Mouse (Mus musculus) brain, embryonic 14.5 days (tissue): ENCODE results near the gene Agbl1. TPM values are rescaled to one million over a fixed set of nuclear protein-coding genes. Genes with fewer than 3 reads are reported as not detected.
"Not testable (repeated sequence)": the region's sequence is repeated elsewhere in the genome, so short reads cannot be mapped to it uniquely, and the experiment has no call there.

Source experiments
- DNase-seq: peaks from one replicate; pipeline ENCODE4 v3.0.0-alpha.2; 2011; ENCODE audit warnings: low read depth
- CTCF ChIP-seq: fragments of 200-500 bp; IDR thresholded peaks from 2 replicates; pipeline ENCODE4 v1.5.1; 2012; ENCODE audit warnings: inconsistent platforms, mild to moderate bottlenecking, moderate library complexity, borderline replicate concordance; ENCODE audit not compliant: insufficient read depth, insufficient read length; ENCODE audit errors: extremely low read depth
- POLR2A ChIP-seq: fragments of 200-500 bp; IDR thresholded peaks from 2 replicates; pipeline ENCODE4 v1.6.1; 2012; ENCODE audit warnings: mild to moderate bottlenecking, inconsistent platforms, borderline replicate concordance; ENCODE audit not compliant: poor library complexity, insufficient read depth, insufficient read length, severe bottlenecking; ENCODE audit errors: extremely low read depth
- polyA plus RNA-seq: library from polyadenylated mRNA; depleted of rRNA; stranded (reverse); fragments of >200 nt; gene quantifications from 2 replicates; pipeline ENCODE4 v1.2.3, GENCODE M21; 2012

The Agbl1 gene
- polyA plus RNA-seq, 1 experiment = 0.18 TPM

GRCm38 (mm10) chr7:76674856-76675255 is 445.2 kb downstream of the Agbl1 start:
- TF ChIP-seq POLR2A = no peak
- no peak for TF ChIP-seq CTCF
- DNase-seq = peak; percentile 75

- TF ChIP-seq CTCF (no peak), POLR2A (no peak)
- DNase-seq = peak; percentile 45
Measured at GRCm38 (mm10) chr7:76701224-76701623, 471.5 kb downstream of the Agbl1 start.

- DNase-seq = not testable (repeated sequence)
Measured at GRCm38 (mm10) chr7:76732220-76732619, 502.5 kb downstream of the Agbl1 start.

- no peak for TF ChIP-seq POLR2A
- TF ChIP-seq CTCF = no peak
- peak; percentile 23 for DNase-seq
Measured at GRCm38 (mm10) chr7:76777237-76777855, 547.7 kb downstream of the Agbl1 start.

- no peak for TF ChIP-seq POLR2A
- no peak for TF ChIP-seq CTCF
- DNase-seq = no peak
Measured at GRCm38 (mm10) chr7:76780446-76780845, 550.8 kb downstream of the Agbl1 start.

GRCm38 (mm10) chr7:76788561-76789306 is 559.0 kb downstream of the Agbl1 start:
- DNase-seq = peak; percentile 93
- TF ChIP-seq POLR2A = no peak
- no peak for TF ChIP-seq CTCF

GRCm38 (mm10) chr7:76790041-76790440 is 560.4 kb downstream of the Agbl1 start:
- TF ChIP-seq POLR2A = no peak
- TF ChIP-seq CTCF = no peak
- DNase-seq = no peak

- TF ChIP-seq POLR2A = no peak
- TF ChIP-seq CTCF = no peak
- DNase-seq = peak; percentile 80
Measured at GRCm38 (mm10) chr7:76791247-76791646, 561.6 kb downstream of the Agbl1 start.

GRCm38 (mm10) chr7:76810003-76810402 is 580.3 kb downstream of the Agbl1 start:
- no peak for TF ChIP-seq POLR2A
- TF ChIP-seq CTCF = no peak
- DNase-seq = no peak

- peak; percentile 22 for DNase-seq
- TF ChIP-seq CTCF = no peak
- TF ChIP-seq POLR2A = no peak
Measured at GRCm38 (mm10) chr7:76820571-76820970, 590.9 kb downstream of the Agbl1 start.

- DNase-seq = peak; percentile 56
- no peak for TF ChIP-seq POLR2A
- TF ChIP-seq CTCF = no peak
Measured at GRCm38 (mm10) chr7:76842146-76842545, 612.5 kb downstream of the Agbl1 start.

- TF ChIP-seq CTCF = no peak
- TF ChIP-seq POLR2A = no peak
- DNase-seq = peak; percentile 86
Measured at GRCm38 (mm10) chr7:76889416-76890209, 659.9 kb downstream of the Agbl1 start.

GRCm38 (mm10) chr7:76904096-76904495 is 674.4 kb downstream of the Agbl1 start:
- TF ChIP-seq POLR2A = no peak
- no peak for TF ChIP-seq CTCF
- no peak for DNase-seq
